Mouse (Mus musculus): ENCODE measurements around the gene Bbip1. TPM values are rescaled to one million over a fixed set of nuclear protein-coding genes. Genes with fewer than 3 reads are reported as not detected.

Bbip1 gene
- polyA plus RNA-seq, 1 experiment = 17.8 TPM

- H3K79me3 ChIP-seq (ENCODE audit: low read depth) = no peaks in the 10 kb centered on the region
- H3ac ChIP-seq (ENCODE audit: control insufficient read depth, insufficient read length, low read depth) = peak overlapping the region; percentile 74
- H3K4me3 ChIP-seq (ENCODE audit: insufficient read depth, poor library complexity, severe bottlenecking) = peak overlapping the region; percentile 57
- H3K79me2 ChIP-seq (ENCODE audit: control insufficient read depth, insufficient read depth) = no peaks in the 10 kb centered on the region
- H3K27me3 ChIP-seq (ENCODE audit: control insufficient read depth, insufficient read depth, insufficient read length) = no peaks in the 10 kb centered on the region
- H3K36me3 ChIP-seq (ENCODE audit: control insufficient read depth, insufficient read depth) = no peaks in the 10 kb centered on the region
- TF ChIP-seq USF1 (IDR thresholded peaks at IDR 0.05; ENCODE audit: low read depth) (peak; percentile 19), MAX (IDR thresholded peaks at IDR 0.05) (peak; percentile 72), CTCF (IDR thresholded peaks at IDR 0.05; ENCODE audit: control insufficient read depth, insufficient read depth, insufficient read length) (no peak), MYOG (IDR thresholded peaks at IDR 0.05; ENCODE audit: control insufficient read depth, extremely low read depth, insufficient read length) (no peak), CEBPB (IDR thresholded peaks at IDR 0.05; ENCODE audit: low read depth) (no peak), MYOD1 (IDR thresholded peaks at IDR 0.05; ENCODE audit: control insufficient read depth, insufficient read length, low read depth) (no peak), FOSL1 (IDR thresholded peaks at IDR 0.05; ENCODE audit: insufficient read depth, low read length, poor library complexity, severe bottlenecking) (no peak)
These were observed 41.5 kb downstream of the Bbip1 start for GRCm38 (mm10) chr19:53902739-53903487.

- no peaks in the 10 kb centered on the region for H3K79me3 ChIP-seq (ENCODE audit: low read depth)
- no peaks in the 10 kb centered on the region for H3K36me3 ChIP-seq (ENCODE audit: control insufficient read depth, insufficient read depth)
- H3ac ChIP-seq (ENCODE audit: control insufficient read depth, insufficient read length, low read depth) = no peak overlapping the region
- H3K4me3 ChIP-seq (ENCODE audit: insufficient read depth, poor library complexity, severe bottlenecking) = no peak overlapping the region
- TF ChIP-seq MAX (IDR thresholded peaks at IDR 0.05) (no peak), MYOG (IDR thresholded peaks at IDR 0.05; ENCODE audit: control insufficient read depth, extremely low read depth, insufficient read length) (no peak), FOSL1 (IDR thresholded peaks at IDR 0.05; ENCODE audit: insufficient read depth, low read length, poor library complexity, severe bottlenecking) (no peak), MYOD1 (IDR thresholded peaks at IDR 0.05; ENCODE audit: control insufficient read depth, insufficient read length, low read depth) (no peak), CTCF (IDR thresholded peaks at IDR 0.05; ENCODE audit: control insufficient read depth, insufficient read depth, insufficient read length) (no peak), CEBPB (IDR thresholded peaks at IDR 0.05; ENCODE audit: low read depth) (no peak)
- no peaks in the 10 kb centered on the region for H3K79me2 ChIP-seq (ENCODE audit: control insufficient read depth, insufficient read depth)
- no peaks in the 10 kb centered on the region for H3K27me3 ChIP-seq (ENCODE audit: control insufficient read depth, insufficient read depth, insufficient read length)
These were observed 42.3 kb downstream of the Bbip1 start for GRCm38 (mm10) chr19:53901931-53902738.

- Histone ChIP-seq H3K79me2 (ENCODE audit: control insufficient read depth, insufficient read depth) (no peaks in the 10 kb centered on the region), H3ac (ENCODE audit: control insufficient read depth, insufficient read length, low read depth) (no peak overlapping the region), H3K4me3 (ENCODE audit: insufficient read depth, poor library complexity, severe bottlenecking) (no peak overlapping the region), H3K79me3 (ENCODE audit: low read depth) (no peaks in the 10 kb centered on the region), H3K36me3 (ENCODE audit: control insufficient read depth, insufficient read depth) (no peaks in the 10 kb centered on the region), H3K27me3 (ENCODE audit: control insufficient read depth, insufficient read depth, insufficient read length) (no peaks in the 10 kb centered on the region)
- TF ChIP-seq MAX (IDR thresholded peaks at IDR 0.05) (no peak), CTCF (IDR thresholded peaks at IDR 0.05; ENCODE audit: control insufficient read depth, insufficient read depth, insufficient read length) (no peak), FOSL1 (IDR thresholded peaks at IDR 0.05; ENCODE audit: insufficient read depth, low read length, poor library complexity, severe bottlenecking) (no peak), MYOD1 (IDR thresholded peaks at IDR 0.05; ENCODE audit: control insufficient read depth, insufficient read length, low read depth) (no peak), MYOG (IDR thresholded peaks at IDR 0.05; ENCODE audit: control insufficient read depth, extremely low read depth, insufficient read length) (no peak), USF1 (IDR thresholded peaks at IDR 0.05; ENCODE audit: low read depth) (no peak), CEBPB (IDR thresholded peaks at IDR 0.05; ENCODE audit: low read depth) (no peak)
These were observed 44.4 kb downstream of the Bbip1 start for GRCm38 (mm10) chr19:53899941-53900610.

GRCm38 (mm10) chr19:53898970-53899900 lies 45.2 kb downstream of the Bbip1 start:
- no peak overlapping the region for H3ac ChIP-seq (ENCODE audit: control insufficient read depth, insufficient read length, low read depth)
- H3K27me3 ChIP-seq (ENCODE audit: control insufficient read depth, insufficient read depth, insufficient read length) = no peaks in the 10 kb centered on the region
- no peaks in the 10 kb centered on the region for H3K79me3 ChIP-seq (ENCODE audit: low read depth)
- H3K36me3 ChIP-seq (ENCODE audit: control insufficient read depth, insufficient read depth) = no peaks in the 10 kb centered on the region
- H3K4me3 ChIP-seq (ENCODE audit: insufficient read depth, poor library complexity, severe bottlenecking) = no peak overlapping the region
- no peaks in the 10 kb centered on the region for H3K79me2 ChIP-seq (ENCODE audit: control insufficient read depth, insufficient read depth)
- no peak for TF ChIP-seq MYOG (IDR thresholded peaks at IDR 0.05; ENCODE audit: control insufficient read depth, extremely low read depth, insufficient read length)
- no peak for TF ChIP-seq CTCF (IDR thresholded peaks at IDR 0.05; ENCODE audit: control insufficient read depth, insufficient read depth, insufficient read length)

- TF ChIP-seq CEBPB (IDR thresholded peaks at IDR 0.05; ENCODE audit: low read depth) (no peak), MAX (IDR thresholded peaks at IDR 0.05) (no peak), FOSL1 (IDR thresholded peaks at IDR 0.05; ENCODE audit: insufficient read depth, low read length, poor library complexity, severe bottlenecking) (no peak), USF1 (IDR thresholded peaks at IDR 0.05; ENCODE audit: low read depth) (no peak), MYOG (IDR thresholded peaks at IDR 0.05; ENCODE audit: control insufficient read depth, extremely low read depth, insufficient read length) (no peak), CTCF (IDR thresholded peaks at IDR 0.05; ENCODE audit: control insufficient read depth, insufficient read depth, insufficient read length) (no peak), MYOD1 (IDR thresholded peaks at IDR 0.05; ENCODE audit: control insufficient read depth, insufficient read length, low read depth) (no peak)
- no peaks in the 10 kb centered on the region for H3K36me3 ChIP-seq (ENCODE audit: control insufficient read depth, insufficient read depth)
These were observed 45.9 kb downstream of the Bbip1 start for GRCm38 (mm10) chr19:53898498-53898897.

More at GRCm38 (mm10) chr19:53898498-53898897, 45.9 kb downstream of the Bbip1 start:
- Histone ChIP-seq H3K27me3 (ENCODE audit: control insufficient read depth, insufficient read depth, insufficient read length) (no peaks in the 10 kb centered on the region), H3ac (ENCODE audit: control insufficient read depth, insufficient read length, low read depth) (no peak overlapping the region), H3K79me2 (ENCODE audit: control insufficient read depth, insufficient read depth) (no peaks in the 10 kb centered on the region), H3K4me3 (ENCODE audit: insufficient read depth, poor library complexity, severe bottlenecking) (no peak overlapping the region), H3K79me3 (ENCODE audit: low read depth) (no peaks in the 10 kb centered on the region)
